Mouse (Mus musculus) heart, postnatal 10 days (tissue): ENCODE data around the gene Pelo. TPM values are rescaled to one million over a fixed set of nuclear protein-coding genes. Genes with fewer than 3 reads are reported as not detected.

Experiments
- DNase-seq, 2 experiments: peaks; one replicate each; pipeline ENCODE4 v3.0.0; 2021
- intact Hi-C: fragments of 180-260 bp; cut with DNase I; formaldehyde crosslinking; loops from one replicate; pipeline ENCODE4 v1.15.1; 2025
- total RNA-seq, 2 experiments: library from RNA; stranded (reverse); gene quantifications; 2 replicates each; pipeline ENCODE4 v1.2.3; 2021

The Pelo gene
- total RNA-seq, 2 experiments from 2014 or later, result 26.7 to 28.3 TPM

- intact Hi-C loops, result loop anchor here (5.0 kb wide), 2 partner anchors 36 to 76 kb away; no protein-coding TSS in a partner anchor
Observed at GRCm38 (mm10) chr13:115098227-115098626, 8.2 kb upstream of the Pelo start.

GRCm38 (mm10) chr13:115096965-115097364 lies 7.0 kb upstream of the Pelo start:
- no peak for DNase-seq
- intact Hi-C loops, result loop anchor here (5.0 kb wide), 2 partner anchors 35 to 75 kb away; no protein-coding TSS in a partner anchor

More at GRCm38 (mm10) chr13:115098227-115098626, 8.2 kb upstream of the Pelo start:
- DNase-seq, result no peak

- intact Hi-C loops, result loop anchor here (5.0 kb wide), 2 partner anchors 34 to 74 kb away; no protein-coding TSS in a partner anchor
- DNase-seq, result no peak
Observed at GRCm38 (mm10) chr13:115096216-115096615, 6.2 kb upstream of the Pelo start.

GRCm38 (mm10) chr13:115095392-115095791 lies 5.4 kb upstream of the Pelo start:
- intact Hi-C loops, result loop anchor here (5.0 kb wide), 2 partner anchors 33 to 73 kb away; no protein-coding TSS in a partner anchor
- no peak for DNase-seq

- intact Hi-C loops, result no loop called here
- DNase-seq, result no peak
Observed at GRCm38 (mm10) chr13:115091511-115091910, 1.5 kb upstream of the Pelo start.

- intact Hi-C loops, result no loop called here
- no peak for DNase-seq
Observed at GRCm38 (mm10) chr13:115090977-115091445, 1.0 kb upstream of the Pelo start.

GRCm38 (mm10) chr13:115089395-115090025 lies 476 bp downstream of the Pelo start:
- intact Hi-C loops, result no loop called here
- peak; percentile 58 to 59 for DNase-seq

- no peak for DNase-seq
- intact Hi-C loops, result no loop called here
Observed at GRCm38 (mm10) chr13:115089020-115089394, 979 bp downstream of the Pelo start.

- intact Hi-C loops, result no loop called here
- DNase-seq, result no peak
Observed at GRCm38 (mm10) chr13:115085974-115086373, 4.0 kb downstream of the Pelo start.

- DNase-seq, result no peak
- intact Hi-C loops, result no loop called here
Observed at GRCm38 (mm10) chr13:115082339-115082738, 7.6 kb downstream of the Pelo start.

GRCm38 (mm10) chr13:115079996-115080585 lies 9.9 kb downstream of the Pelo start:
- intact Hi-C loops, result no loop called here
- no peak for DNase-seq

- intact Hi-C loops, result no loop called here
- no peak for DNase-seq
Observed at GRCm38 (mm10) chr13:115078997-115079685, 10.8 kb downstream of the Pelo start.

GRCm38 (mm10) chr13:115077346-115078134 lies 12.4 kb downstream of the Pelo start:
- intact Hi-C loops, result no loop called here
- no peak for DNase-seq

GRCm38 (mm10) chr13:115072386-115072785 lies 17.6 kb downstream of the Pelo start:
- DNase-seq, result no peak
- intact Hi-C loops, result no loop called here

- DNase-seq, result peak in 1 of 2 experiments; percentile 41
- intact Hi-C loops, result no loop called here
Observed at GRCm38 (mm10) chr13:115071431-115071830, 18.6 kb downstream of the Pelo start.

- intact Hi-C loops, result no loop called here
- no peak for DNase-seq
Observed at GRCm38 (mm10) chr13:115067968-115068330, 22.0 kb downstream of the Pelo start.

GRCm38 (mm10) chr13:115067324-115067967 lies 22.5 kb downstream of the Pelo start:
- no peak for DNase-seq
- intact Hi-C loops, result no loop called here

GRCm38 (mm10) chr13:115057555-115057954 lies 32.4 kb downstream of the Pelo start:
- DNase-seq, result no peak
- intact Hi-C loops, result loop anchor here (2.0 kb wide), 1 partner anchor 19 kb away; no protein-coding TSS in a partner anchor

- intact Hi-C loops, result no loop called here
- DNase-seq, result peak; percentile 31 to 41
Observed at GRCm38 (mm10) chr13:115054783-115055182, 35.2 kb downstream of the Pelo start.

GRCm38 (mm10) chr13:115052568-115052967 lies 37.4 kb downstream of the Pelo start:
- intact Hi-C loops, result no loop called here
- DNase-seq, result no peak
